Mouse (Mus musculus) G1E (cell line): ENCODE measurements around the gene Ror2.

Experiments
- CTCF ChIP-seq: IDR thresholded peaks from 2 replicates; pipeline ENCODE4 v1.5.1; 2012; ENCODE audit warnings: low read depth, low read length, inconsistent platforms, mixed read lengths
- GATA1 ChIP-seq: IDR thresholded peaks from 2 replicates; pipeline ENCODE4 v1.6.1; 2012; ENCODE audit warnings: borderline replicate concordance, low read length, inconsistent platforms, mixed read lengths
- POLR2AphosphoS5 ChIP-seq: IDR thresholded peaks from 2 replicates; pipeline ENCODE4 v1.6.1; 2012; ENCODE audit warnings: low read depth, low read length, inconsistent platforms; ENCODE audit not compliant: insufficient replicate concordance

GRCm38 (mm10) chr13:53234844-53235243 lies 51.1 kb downstream of the Ror2 start:
- TF ChIP-seq GATA1 (no peak), CTCF (no peak), POLR2AphosphoS5 (no peak)
